Mouse (Mus musculus) adrenal gland, adult 2 months (tissue): ENCODE results near the gene Fam133b. TPM values are rescaled to one million over a fixed set of nuclear protein-coding genes. Genes with fewer than 3 reads are reported as not detected.
A peak's percentile ranks its signal among the peaks of the same experiment; 100 is the strongest.
"Not testable (repeated sequence)": the region's sequence is repeated elsewhere in the genome, so short reads cannot be mapped to it uniquely, and the experiment has no call there.

Experiments
- DNase-seq: peaks from one replicate; pipeline ENCODE4 v3.0.0; 2021
- polyA plus RNA-seq: library from polyadenylated mRNA; depleted of rRNA; stranded (reverse); fragments of >200 nt; gene quantifications from 2 replicates; pipeline ENCODE4 v1.2.3, GENCODE M21; 2012; rRNA removed
- total RNA-seq, 2 experiments: library from RNA; stranded (reverse); gene quantifications; 2 replicates each; pipeline ENCODE4 v1.2.3; 2021

The Fam133b gene
- total and polyA plus RNA-seq, 3 experiments: 3.5 to 31.9 (median 26.7) TPM

DNA sequence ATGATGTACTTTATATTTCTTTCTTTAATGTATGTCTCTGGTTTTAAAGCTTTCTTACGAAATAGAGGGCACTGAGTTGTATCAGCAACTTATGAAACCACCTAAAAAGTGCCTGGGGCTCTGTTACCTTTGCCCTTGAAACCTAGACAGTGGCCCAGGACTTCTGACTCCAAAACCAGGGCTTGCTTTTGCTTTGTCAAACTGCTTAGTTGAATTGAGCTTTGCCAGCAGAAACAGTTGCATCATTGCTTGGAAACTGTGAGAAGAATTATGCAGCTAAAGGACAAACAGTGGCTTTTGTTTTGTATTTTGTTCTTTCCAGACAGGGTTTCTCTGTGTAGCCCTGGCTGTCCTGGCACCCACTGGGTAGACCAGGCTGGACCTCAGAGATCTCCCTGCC, 56.7 kb downstream of the Fam133b start:
- peak; percentile 35 for DNase-seq

DNA sequence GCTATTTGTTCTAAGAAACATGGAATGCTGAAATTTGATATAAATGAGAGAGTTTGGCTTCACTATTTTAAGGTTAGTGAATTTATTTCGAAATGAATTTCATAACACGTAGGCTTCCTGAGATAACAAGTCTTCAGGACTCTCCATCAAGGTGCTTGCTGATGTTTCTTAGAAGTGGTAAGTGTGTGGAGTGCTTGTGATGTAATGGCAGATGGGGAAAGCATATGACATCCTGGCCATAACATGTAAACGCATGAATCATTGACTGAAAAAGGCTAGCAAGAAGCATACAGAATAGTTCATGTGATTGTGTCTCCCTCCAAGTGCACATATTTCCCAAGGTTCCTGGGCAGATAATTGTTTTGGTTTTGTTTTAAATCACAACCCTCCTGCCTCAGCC, 57.2 kb downstream of the Fam133b start:
- DNase-seq: no peak

DNA sequence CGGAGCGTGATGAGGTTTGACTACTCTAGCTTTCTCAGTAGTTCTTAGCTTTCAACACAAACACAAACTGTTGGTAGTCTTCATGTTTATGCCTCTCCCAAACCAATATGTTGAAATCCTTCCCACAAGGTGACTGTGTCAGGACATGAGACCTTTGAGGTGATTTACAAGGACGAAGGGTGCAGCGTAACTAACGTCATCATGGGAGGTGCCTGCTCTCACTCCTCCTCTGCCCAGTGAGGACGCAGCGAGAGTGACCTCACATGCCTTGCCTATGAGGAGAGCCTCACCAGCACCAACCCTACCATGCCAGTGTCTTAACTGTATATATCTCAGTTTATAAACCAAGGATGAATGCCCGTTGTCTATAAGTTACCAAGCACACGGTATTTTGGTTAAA, 63.5 kb downstream of the Fam133b start:
- DNase-seq: peak; percentile 59

DNA sequence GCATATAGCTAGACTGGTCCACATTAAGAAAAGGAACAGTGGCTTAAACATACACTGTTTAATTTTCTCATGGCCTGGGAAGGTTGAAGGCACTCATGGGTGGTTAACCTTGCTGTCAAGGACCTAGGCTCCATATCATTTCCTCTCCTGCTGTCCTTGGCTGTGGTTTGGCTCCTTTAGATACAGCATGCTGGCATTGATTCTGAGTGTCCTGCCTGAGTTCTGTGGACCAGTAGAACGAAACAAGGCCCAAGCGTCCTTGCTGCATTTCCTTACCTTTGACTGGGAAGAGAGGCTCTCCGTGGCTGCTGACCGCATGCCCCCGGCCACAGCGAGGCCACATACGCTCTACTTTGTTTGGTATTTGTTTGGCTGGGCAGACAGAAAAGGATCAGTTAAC, 65.6 kb downstream of the Fam133b start:
- DNase-seq: peak; percentile 58

DNA sequence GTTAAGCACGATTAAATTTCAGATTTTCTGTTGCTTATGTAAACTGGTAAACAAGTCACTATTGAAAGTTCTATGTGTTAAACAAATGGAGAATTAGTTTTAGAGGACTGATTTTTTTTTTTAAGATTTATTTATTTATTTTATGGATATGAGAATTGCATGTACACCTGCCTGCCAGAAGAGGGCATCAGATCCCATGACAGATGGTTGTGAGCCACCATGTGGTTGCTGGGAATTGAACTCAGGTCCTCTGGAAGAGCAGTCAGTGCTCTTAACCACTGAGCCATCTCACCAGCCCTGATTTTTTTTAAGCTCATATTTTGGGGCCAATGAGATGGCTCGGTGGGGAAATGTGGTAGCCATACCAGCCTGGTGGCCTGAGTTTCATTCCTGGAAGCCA, 68.2 kb downstream of the Fam133b start:
- DNase-seq: not testable (repeated sequence)

Other genes starting within 250 kb of the Fam133b start
- gene Cdk6, start 202.3 kb upstream of the Fam133b start, total RNA-seq: 10 to 100 TPM; 10.8 to 12.4 TPM
- 3.4 and 5.4 TPM in 2 replicates for gene Cdk6, start 202.3 kb upstream of the Fam133b start, polyA plus RNA-seq
- 1 to 10 TPM; 1.5 to 2.9 TPM for gene 1700109H08Rik, start 27.7 kb downstream of the Fam133b start, total RNA-seq
- gene 1700109H08Rik, start 27.7 kb downstream of the Fam133b start, polyA plus RNA-seq: 1.2 and 1.9 TPM in 2 replicates
- 10 to 100 TPM; 20.9 to 43.1 TPM for gene Pex1, start 52.2 kb downstream of the Fam133b start, total RNA-seq
- 6.0 and 8.9 TPM in 2 replicates for gene Pex1, start 52.2 kb downstream of the Fam133b start, polyA plus RNA-seq
- gene Rbm48, start 52.8 kb downstream of the Fam133b start, total RNA-seq: 1 to 10 TPM; 8.8 to 9.4 TPM
- gene Rbm48, start 52.8 kb downstream of the Fam133b start, polyA plus RNA-seq: 2.0 and 2.8 TPM in 2 replicates
- not detected for gene Tmbim7, start 107.3 kb downstream of the Fam133b start, total RNA-seq
- not detected in 2 replicates for gene Tmbim7, start 107.3 kb downstream of the Fam133b start, polyA plus RNA-seq
- gene Gatad1, start 113.4 kb downstream of the Fam133b start, total RNA-seq: 100 to 1,000 TPM; 161 to 197 TPM
- gene Gatad1, start 113.4 kb downstream of the Fam133b start, polyA plus RNA-seq: 93.7 and 114 TPM in 2 replicates